Mouse (Mus musculus) midbrain, embryonic 16.5 days (tissue): Measurements from ENCODE around the gene Gm28778. TPM values are rescaled to one million over a fixed set of nuclear protein-coding genes. Genes with fewer than 3 reads are reported as not detected.
"Not testable (repeated sequence)": the region's sequence is repeated elsewhere in the genome, so short reads cannot be mapped to it uniquely, and the experiment has no call there.

Source experiments
- ATAC-seq: fragments of 200-750 bp; cut with Nextera tagmentation; 2 replicates; pipeline ENCODE4 v1.8.0; 2017; ENCODE audit warnings: moderate TSS enrichment
- H3K27ac ChIP-seq: fragments of 300-500 bp; sonication (generic); 2 replicates; pipeline ENCODE4 v1.5.1; 2014; ENCODE audit warnings: mild to moderate bottlenecking, low read length, mixed read lengths
- H3K27me3 ChIP-seq: fragments of 300-500 bp; sonication (generic); 2 replicates; pipeline ENCODE4 v1.6.1; 2014; ENCODE audit warnings: low read depth, low read length, mixed read lengths; ENCODE audit not compliant: control insufficient read depth, insufficient read depth
- H3K36me3 ChIP-seq: fragments of 300-500 bp; sonication (generic); 2 replicates; pipeline ENCODE4 v1.6.1; 2014; ENCODE audit warnings: mild to moderate bottlenecking, low read length, moderate library complexity, mixed read lengths; ENCODE audit not compliant: control insufficient read depth, insufficient read depth
- H3K4me1 ChIP-seq: fragments of 300-500 bp; sonication (generic); 2 replicates; pipeline ENCODE4 v1.6.1; 2014; ENCODE audit warnings: mild to moderate bottlenecking, low read length, mixed read lengths; ENCODE audit not compliant: control insufficient read depth, insufficient read depth
- H3K4me2 ChIP-seq: fragments of 300-500 bp; sonication (generic); 2 replicates; pipeline ENCODE4 v1.6.1; 2014; ENCODE audit warnings: mild to moderate bottlenecking, low read length, mixed read lengths
- H3K4me3 ChIP-seq: fragments of 300-500 bp; sonication (generic); 2 replicates; pipeline ENCODE4 v1.5.1; 2014; ENCODE audit warnings: low read depth, mild to moderate bottlenecking, low read length, moderate library complexity, mixed read lengths
- H3K9ac ChIP-seq: fragments of 300-500 bp; sonication (generic); 2 replicates; pipeline ENCODE4 v1.6.1; 2014; ENCODE audit warnings: low read depth, low read length, mixed read lengths
- H3K9me3 ChIP-seq: fragments of 300-500 bp; sonication (generic); replicated peaks from 2 replicates; pipeline ENCODE4 v1.6.1; 2014; ENCODE audit warnings: mild to moderate bottlenecking, low read length, mixed read lengths; ENCODE audit not compliant: control insufficient read depth, poor library complexity, severe bottlenecking
- WGBS: fragments of 180-500 bp; shearing (Covaris S2); extraction: QIAGEN DNeasy Blood & Tissue Kit; methylation state at CpG from one replicate; pipeline ENCODE4 v1.1.7; 2014; 5-methylcytosine and 5-hydroxymethylcytosine counted together
- polyA plus RNA-seq: library from polyadenylated mRNA; unstranded; fragments of >200 nt; fragmentation: Nextera tagmentation; extraction: Ambion mirVana; gene quantifications from 2 replicates; pipeline ENCODE4 v1.2.1, GENCODE M21; 2015

The Gm28778 gene
- polyA plus RNA-seq, result not detected in 2 replicates

GRCm38 (mm10) chr1:53296581-53297383, at the start of gene Gm28778, which contains the start of the genes Pms1 and Ormdl1:
Gm28778 (plus strand) TSS chr1:53297111.
Pms1 (minus strand) TSS chr1:53297018.
Ormdl1 (plus strand) TSS chr1:53297095.
- peak; percentile 100 for ATAC-seq
- Histone ChIP-seq H3K36me3 (no peaks in the 10 kb centered on the region), H3K27me3 (no peaks in the 10 kb centered on the region), H3K4me3 (peak within 1 kb of the TSS; percentile 74), H3K9ac (peak within 1 kb of the TSS; percentile 79), H3K9me3 (no peaks in the 10 kb centered on the region), H3K4me2 (peak within 1 kb of the TSS; percentile 69), H3K27ac (peak within 1 kb of the TSS; percentile 84), H3K4me1 (peaks cover 6% of the 10 kb centered on the region)
- under 1% methylated on average over 62 of the region's 66 CpGs for WGBS

DNA sequence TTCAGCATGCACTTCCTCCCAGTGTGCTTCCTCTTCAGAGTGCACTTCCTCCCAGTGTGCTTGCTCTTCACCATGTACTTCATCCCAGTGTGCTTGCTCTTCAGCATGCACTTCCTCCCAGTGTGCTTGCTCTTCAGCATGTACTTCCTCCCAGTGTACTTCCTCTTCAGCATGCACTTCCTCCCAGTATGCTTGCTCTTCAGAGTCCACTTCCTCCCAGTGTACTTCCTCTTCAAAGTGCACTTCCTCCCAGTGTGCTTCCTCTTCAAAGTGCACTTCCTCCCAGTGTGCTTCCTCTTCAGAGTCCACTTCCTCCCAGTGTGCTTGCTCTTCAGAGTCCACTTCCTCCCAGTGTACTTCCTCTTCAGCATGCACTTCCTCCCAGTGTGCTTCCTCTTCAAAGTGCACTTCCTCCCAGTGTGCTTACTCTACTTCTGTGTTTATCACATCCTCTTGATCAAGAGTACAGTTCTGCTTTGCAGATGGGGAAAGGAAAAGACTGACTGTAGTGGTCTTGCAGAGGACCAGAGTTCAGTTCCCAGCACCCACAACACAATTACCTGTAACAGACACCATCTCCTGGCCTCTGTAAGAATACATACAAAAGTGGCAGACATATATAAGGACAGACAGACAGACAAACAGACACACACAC, 31.8 kb upstream of the Gm28778 start:
- H3K9me3 ChIP-seq, H3K4me3 ChIP-seq, H3K4me2 ChIP-seq: not testable (repeated sequence)

DNA sequence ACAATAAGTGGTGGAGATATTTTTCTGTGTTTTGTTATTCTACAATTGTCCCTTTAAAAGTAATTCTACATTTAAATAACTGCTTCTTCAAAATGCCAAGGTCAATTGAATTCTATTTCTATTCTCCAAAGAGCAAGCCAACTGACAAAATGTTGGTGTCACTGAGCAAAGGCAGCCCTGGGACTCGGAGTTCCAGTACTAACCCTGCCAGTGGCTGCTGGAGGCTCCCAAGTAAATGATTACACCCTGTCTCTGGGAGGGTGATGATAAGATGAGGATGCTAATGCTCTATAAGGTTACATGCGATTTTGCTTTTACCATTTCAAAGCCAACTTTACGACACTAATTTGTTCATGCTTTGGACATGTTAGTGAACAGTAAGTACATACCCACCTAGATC, 27.0 kb upstream of the Gm28778 start:
- ATAC-seq, result no peak
- H3K9me3 ChIP-seq, result no peaks in the 10 kb centered on the region
- no peaks in the 10 kb centered on the region for H3K4me1 ChIP-seq
- no peak overlapping the region for H3K4me3 ChIP-seq
- H3K9ac ChIP-seq, result no peak overlapping the region
- H3K4me2 ChIP-seq, result no peak overlapping the region
- no peaks in the 10 kb centered on the region for H3K27me3 ChIP-seq
- H3K27ac ChIP-seq, result no peak overlapping the region
- 91% methylated on average over 3 of the region's 3 CpGs for WGBS
- H3K36me3 ChIP-seq, result no peaks in the 10 kb centered on the region

More for the DNA sequence above, 31.8 kb upstream of the Gm28778 start:
- H3K9ac ChIP-seq, H3K27me3 ChIP-seq, H3K36me3 ChIP-seq, ATAC-seq, H3K4me1 ChIP-seq, H3K27ac ChIP-seq: not testable (repeated sequence)

- no peaks in the 10 kb centered on the region for H3K4me1 ChIP-seq
- H3K27ac ChIP-seq, result no peak overlapping the region
- no peaks in the 10 kb centered on the region for H3K36me3 ChIP-seq
- H3K4me2 ChIP-seq, result no peak overlapping the region
- no peaks in the 10 kb centered on the region for H3K9me3 ChIP-seq
- H3K27me3 ChIP-seq, result no peaks in the 10 kb centered on the region
- H3K4me3 ChIP-seq, result no peak overlapping the region
- no peak overlapping the region for H3K9ac ChIP-seq
- no peak for ATAC-seq
These were observed 24.3 kb upstream of the Gm28778 start for GRCm38 (mm10) chr1:53272646-53273045.

DNA sequence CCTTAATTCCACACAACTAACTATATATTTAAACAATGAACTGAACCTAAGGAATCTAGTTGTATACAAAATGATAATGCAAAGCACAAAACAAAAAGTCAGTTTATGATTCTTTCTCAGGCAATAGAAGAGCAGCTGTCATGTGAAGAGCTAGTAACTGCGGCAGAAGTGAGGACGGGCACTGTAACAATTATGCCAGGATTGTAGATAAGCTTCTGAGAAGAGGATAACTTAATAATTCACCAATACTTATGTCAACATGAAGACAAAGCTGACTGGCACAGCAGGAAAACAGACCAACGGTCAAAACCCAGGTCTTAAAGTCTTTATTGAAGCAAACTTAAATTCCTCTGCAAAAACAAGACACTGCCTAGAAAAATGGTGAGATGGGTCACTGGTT, 5.7 kb upstream of the Gm28778 start:
- H3K4me1 ChIP-seq, result no peaks in the 10 kb centered on the region
- H3K4me2 ChIP-seq, result no peak overlapping the region
- H3K27me3 ChIP-seq, result no peaks in the 10 kb centered on the region
- H3K27ac ChIP-seq, result no peak overlapping the region
- H3K4me3 ChIP-seq, result no peak overlapping the region
- WGBS, result 83% methylated on average over 3 of the region's 3 CpGs
- H3K9me3 ChIP-seq, result no peaks in the 10 kb centered on the region
- ATAC-seq, result no peak
- H3K36me3 ChIP-seq, result no peaks in the 10 kb centered on the region; the same call in 1 of the 2 replicates
- H3K9ac ChIP-seq, result no peak overlapping the region

GRCm38 (mm10) chr1:53300506-53300905, 3.6 kb downstream of the Gm28778 start:
- 90% methylated on average over 4 of the region's 4 CpGs for WGBS
- no peak for ATAC-seq
- Histone ChIP-seq H3K4me1 (peaks cover 6% of the 10 kb centered on the region), H3K27ac (no peak overlapping the region), H3K9me3 (no peaks in the 10 kb centered on the region), H3K9ac (no peak overlapping the region), H3K4me2 (no peak overlapping the region), H3K27me3 (no peaks in the 10 kb centered on the region), H3K4me3 (no peak overlapping the region), H3K36me3 (no peaks in the 10 kb centered on the region)

DNA sequence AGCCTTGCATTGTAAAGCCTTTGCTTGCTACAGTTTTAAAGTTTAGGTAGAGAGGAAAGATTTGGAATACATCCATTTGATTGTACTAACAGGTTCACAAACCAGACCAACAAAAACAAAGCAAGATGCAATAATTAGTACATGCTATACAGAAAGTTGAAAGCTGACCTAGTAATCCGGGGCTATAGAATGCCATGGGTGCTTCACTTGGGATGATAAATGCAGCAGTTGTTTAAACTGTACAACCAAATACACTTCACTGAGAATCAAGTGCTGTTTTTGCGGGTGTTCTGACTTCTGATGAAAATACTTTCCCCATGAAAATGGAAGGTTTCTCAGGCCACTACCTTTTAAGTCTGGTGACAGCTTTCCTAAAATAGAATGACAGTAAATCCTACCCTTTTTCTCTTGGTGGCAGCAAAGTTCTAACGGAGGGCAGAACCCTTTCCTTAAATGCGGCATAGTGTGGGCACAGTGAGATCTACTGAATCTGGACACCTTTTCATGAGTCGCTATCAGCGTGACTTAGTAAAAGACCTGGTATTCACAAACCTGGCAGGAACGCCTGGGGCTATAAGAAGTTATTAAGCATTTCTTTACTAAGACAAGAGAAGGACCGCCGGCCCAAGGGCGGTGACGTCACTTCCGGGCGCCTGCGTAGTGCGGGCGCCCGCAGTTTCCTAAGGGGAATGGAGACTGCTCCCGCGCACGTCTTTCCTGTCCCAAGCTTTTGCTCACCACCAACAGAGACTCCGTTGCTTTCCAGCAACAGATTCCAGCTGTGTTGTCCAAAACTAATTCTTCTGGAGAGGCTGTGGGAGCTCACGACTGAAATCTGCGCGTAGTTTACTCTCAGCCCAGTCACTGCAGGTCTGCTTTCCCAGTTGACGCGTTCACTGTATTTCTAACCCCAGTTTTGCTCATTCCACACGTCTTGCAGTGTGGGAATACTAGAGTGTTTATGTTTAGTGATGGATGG, 16.4 kb downstream of the Gm28778 start, which contains the start of gene Osgepl1:
Gene Osgepl1 (plus strand): TSS at position 636 of the 979 bp plus-strand sequence.
- H3K27me3 ChIP-seq, result no peaks in the 10 kb centered on the region
- 3% methylated on average over 27 of the region's 27 CpGs for WGBS
- peak within 1 kb of the TSS; percentile 75 for H3K9ac ChIP-seq
- 0 out of 2 replicates have a peak, but pooled peaks cover 2% of the 10 kb centered on the region for H3K36me3 ChIP-seq
- H3K4me3 ChIP-seq, result peak within 1 kb of the TSS; percentile 74
- no peaks in the 10 kb centered on the region for H3K9me3 ChIP-seq
- H3K4me2 ChIP-seq, result peak within 1 kb of the TSS; percentile 71
- H3K4me1 ChIP-seq, result peaks cover 7% of the 10 kb centered on the region
- peak; percentile 99 for ATAC-seq
- H3K27ac ChIP-seq, result peak within 1 kb of the TSS; percentile 82

- Histone ChIP-seq H3K4me2 (no peak overlapping the region), H3K4me3 (no peak overlapping the region), H3K9ac (no peak overlapping the region), H3K9me3 (no peaks in the 10 kb centered on the region), H3K36me3 (peaks cover 7% of the 10 kb centered on the region; the same call in 1 of the 2 replicates), H3K4me1 (no peaks in the 10 kb centered on the region), H3K27me3 (no peaks in the 10 kb centered on the region), H3K27ac (no peak overlapping the region)
- ATAC-seq, result no peak
- WGBS, result 97% methylated on average over 4 of the region's 4 CpGs
These were observed 24.9 kb downstream of the Gm28778 start for GRCm38 (mm10) chr1:53321662-53322344.
